Mouse (Mus musculus) left cerebral cortex, adult 8-10 months (tissue): ENCODE measurements around the gene Trappc4. TPM values are rescaled to one million over a fixed set of nuclear protein-coding genes. Genes with fewer than 3 reads are reported as not detected.
A peak's percentile ranks its signal among the peaks of the same experiment; 100 is the strongest.
"Not testable (repeated sequence)": the region's sequence is repeated elsewhere in the genome, so short reads cannot be mapped to it uniquely, and the experiment has no call there.

Experiments
- DNase-seq, 2 experiments: peaks; one replicate each; pipeline ENCODE4 v3.0.0; 2022; ENCODE audit warnings: low spot score in 2 of 2
- total RNA-seq, 4 experiments: library from RNA; stranded (reverse); gene quantifications; 2 replicates each; pipeline ENCODE4 v1.2.4; 2022

The Trappc4 gene
- total RNA-seq, 4 experiments from 2014 or later, result 67.4 to 74.5 (median 72.5) TPM

- not testable (repeated sequence) for DNase-seq
Measured at GRCm38 (mm10) chr9:44408693-44409092, 1.3 kb upstream of the Trappc4 start.

- DNase-seq, result no peak
Measured at GRCm38 (mm10) chr9:44407752-44408097, 325 bp upstream of the Trappc4 start.

- DNase-seq, result no peak
Measured at GRCm38 (mm10) chr9:44405011-44405410, 2.4 kb downstream of the Trappc4 start.

GRCm38 (mm10) chr9:44401081-44401480 is 6.3 kb downstream of the Trappc4 start:
- DNase-seq, result no peak

DNA sequence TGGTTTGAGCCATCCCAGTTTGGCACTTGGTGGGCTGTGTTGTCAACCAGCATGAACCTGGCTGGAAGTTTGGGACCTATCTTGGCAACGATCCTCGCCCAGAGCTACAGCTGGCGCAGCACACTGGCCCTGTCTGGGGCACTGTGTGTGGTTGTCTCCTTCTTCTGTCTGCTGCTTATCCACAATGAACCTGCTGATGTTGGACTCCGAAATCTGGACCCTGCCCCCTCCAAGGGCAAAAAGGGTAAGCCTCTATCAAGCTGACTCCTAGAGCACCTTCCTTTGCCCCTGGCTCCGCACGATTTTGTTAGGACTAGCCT is 7.6 kb downstream of the Trappc4 start:
- DNase-seq, result no peak

DNA sequence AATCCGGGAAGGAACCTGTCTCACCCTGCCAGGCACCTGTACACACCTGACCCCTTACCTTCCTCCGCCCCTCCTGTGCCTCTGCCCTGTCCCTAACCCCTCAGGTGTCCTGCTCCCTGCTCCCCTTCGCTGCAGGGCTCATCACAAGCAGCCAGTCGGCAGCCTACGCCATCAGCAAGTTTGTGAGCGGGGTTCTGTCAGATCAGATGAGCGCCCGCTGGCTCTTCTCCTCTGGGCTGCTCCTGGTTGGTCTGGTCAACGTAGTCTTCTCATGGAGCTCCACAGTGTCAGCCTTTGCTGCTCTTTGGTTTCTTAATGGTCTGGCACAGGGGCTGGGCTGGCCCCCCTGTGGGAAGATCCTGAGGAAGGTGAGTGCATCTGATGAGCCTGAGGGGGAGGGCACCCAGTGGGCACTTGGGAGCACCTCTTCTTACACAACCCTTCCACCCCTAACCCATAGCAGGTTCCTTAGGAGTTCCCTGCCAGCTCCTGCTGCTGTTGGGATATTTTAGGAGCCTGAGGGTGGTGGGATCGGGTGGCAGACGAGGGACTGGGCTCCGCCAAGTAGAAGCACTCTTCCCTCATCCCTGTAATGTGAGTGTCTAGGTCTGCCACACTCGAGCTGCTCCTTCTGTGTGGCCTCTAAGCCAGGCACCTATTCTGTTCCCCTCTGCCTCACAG is 8.1 kb downstream of the Trappc4 start:
- no peak for DNase-seq

GRCm38 (mm10) chr9:44398551-44398950 is 8.8 kb downstream of the Trappc4 start:
- DNase-seq, result peak in 1 of 2 experiments; percentile 29

GRCm38 (mm10) chr9:44398087-44398486 is 9.3 kb downstream of the Trappc4 start:
- DNase-seq, result no peak

GRCm38 (mm10) chr9:44396684-44397411 is 10.6 kb downstream of the Trappc4 start, which contains the start of gene Slc37a4:
Gene Slc37a4 (plus strand): TSS chr9:44396852.
- peak; percentile 78 to 96 for DNase-seq

GRCm38 (mm10) chr9:44391466-44391865 is 15.9 kb downstream of the Trappc4 start:
- peak in 1 of 2 experiments; percentile 31 for DNase-seq

DNA sequence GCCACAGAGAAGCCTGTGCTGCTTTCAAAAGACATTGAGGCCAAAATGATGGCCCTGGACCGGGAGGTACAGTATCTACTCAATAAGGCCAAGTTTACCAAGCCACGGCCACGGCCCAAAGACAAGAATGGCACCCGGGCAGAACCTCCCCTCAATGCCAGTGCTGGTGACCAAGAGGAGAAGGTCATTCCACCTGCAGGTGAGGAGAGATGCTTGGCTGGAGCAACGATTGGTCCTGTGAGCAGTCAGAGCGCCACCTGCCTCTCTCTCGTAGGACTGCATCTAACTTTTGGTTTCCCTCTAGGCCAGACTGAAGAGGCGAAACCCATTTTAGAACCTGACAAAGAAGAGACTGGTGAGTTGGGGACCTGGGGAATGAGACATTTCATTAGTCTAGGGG is 18.1 kb downstream of the Trappc4 start:
- DNase-seq, result no peak

GRCm38 (mm10) chr9:44387221-44387620 is 20.2 kb downstream of the Trappc4 start:
- DNase-seq, result no peak

DNA sequence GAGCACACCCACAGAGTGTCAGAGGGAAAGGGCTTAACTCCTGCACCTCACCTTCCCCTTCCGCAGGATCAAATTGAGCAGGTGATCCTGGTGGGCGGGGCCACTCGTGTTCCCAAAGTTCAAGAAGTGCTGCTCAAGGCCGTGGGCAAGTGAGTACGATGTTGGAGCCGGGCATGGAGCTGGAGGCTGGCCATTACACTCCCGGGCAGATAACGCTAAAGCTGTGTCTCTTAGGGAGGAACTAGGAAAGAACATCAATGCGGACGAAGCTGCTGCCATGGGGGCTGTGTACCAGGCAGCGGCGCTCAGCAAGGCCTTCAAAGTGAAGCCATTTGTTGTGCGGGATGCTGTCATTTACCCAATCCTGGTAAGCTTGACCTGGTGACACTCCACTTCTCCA is 22.8 kb downstream of the Trappc4 start:
- DNase-seq, result no peak

DNA sequence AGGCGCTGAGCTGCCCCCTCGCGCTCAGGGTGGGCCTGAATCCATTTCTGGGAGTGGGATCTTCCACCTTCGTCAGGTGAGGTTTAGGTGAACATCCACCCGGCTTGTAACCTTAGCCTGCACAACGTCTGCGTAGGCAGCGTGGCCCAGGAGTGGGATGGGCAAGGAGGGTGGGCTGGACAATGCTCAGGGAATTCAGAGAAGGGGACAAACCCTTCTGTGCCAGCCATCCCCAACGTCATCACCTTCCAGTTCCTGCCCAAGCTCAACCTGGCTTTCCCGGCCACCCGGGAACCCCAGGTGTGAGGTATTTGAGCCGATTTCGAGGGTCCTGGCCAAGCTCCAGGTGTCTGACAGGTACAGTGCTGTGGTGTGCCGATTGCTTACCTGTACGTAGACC is 27.5 kb downstream of the Trappc4 start:
- DNase-seq, result peak in 1 of 2 experiments; percentile 33

- peak; percentile 98 for DNase-seq
Measured at GRCm38 (mm10) chr9:44379054-44379834, 28.2 kb downstream of the Trappc4 start, which contains the start of gene Hyou1. Gene Hyou1 (plus strand): TSS chr9:44379490.

DNA sequence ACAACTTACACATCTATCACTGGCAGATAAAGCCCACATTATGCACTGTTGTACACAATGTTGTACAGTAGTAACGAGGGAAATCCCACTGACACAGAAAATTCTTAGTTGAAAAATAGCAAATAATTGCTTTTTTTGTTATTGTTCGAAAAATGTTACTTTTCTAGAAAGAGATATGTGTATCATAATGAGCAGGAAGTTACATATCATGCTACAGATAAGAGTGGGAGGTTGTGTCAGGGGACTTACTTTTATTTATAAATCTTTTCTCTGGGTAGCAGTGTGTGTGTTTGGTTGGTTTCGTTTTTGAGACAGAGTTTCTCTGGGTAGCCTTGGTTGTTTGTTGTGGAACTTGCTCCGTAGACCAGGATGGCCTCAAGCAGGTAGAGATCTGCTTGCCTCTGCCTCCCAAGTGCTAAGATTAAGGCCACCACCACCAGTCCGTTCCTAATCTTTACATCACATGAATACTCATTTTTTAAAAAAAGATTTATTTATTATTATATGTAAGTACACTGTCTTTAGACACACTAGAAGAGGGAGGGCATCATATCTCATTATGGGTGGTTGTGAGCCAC is 29.2 kb downstream of the Trappc4 start:
- no peak for DNase-seq

DNA sequence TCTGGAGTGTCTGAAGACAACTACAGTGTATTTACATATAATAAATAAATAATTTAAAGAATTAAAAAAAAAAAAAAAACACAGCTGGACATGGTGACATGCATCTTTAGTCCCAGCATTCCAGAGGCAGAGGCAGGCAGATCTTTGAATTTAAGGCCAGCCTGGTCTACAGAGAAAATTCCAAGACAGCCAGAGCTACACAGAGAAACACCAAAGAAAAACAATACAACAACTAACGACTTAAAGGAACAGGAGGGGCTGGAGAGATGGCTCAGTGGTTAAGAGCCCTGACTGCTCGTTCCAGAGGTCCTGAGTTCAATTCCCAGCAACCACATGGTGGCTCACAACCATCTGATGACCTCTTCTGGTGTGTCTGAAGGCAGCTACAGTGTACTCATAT is 30.1 kb downstream of the Trappc4 start:
- DNase-seq, result not testable (repeated sequence)

DNA sequence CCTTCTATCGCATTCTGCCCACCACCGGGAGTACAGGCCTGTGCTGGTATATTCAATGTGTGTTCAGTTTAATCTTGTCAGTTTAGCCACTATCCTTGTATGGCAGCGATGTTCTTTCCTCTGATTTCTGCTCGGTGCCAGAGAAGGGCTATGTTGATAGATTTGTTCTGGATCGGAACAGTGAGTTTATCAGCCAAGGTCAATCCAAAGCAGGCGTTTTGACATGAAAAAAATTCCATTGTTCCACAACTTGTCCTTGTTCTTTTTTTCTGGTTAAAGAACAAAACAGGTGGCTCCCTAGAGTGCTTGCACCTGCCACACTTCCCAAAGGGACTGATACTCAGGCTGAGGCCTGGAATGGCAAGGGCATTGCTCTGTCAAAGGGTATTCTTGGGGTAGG is 31.3 kb downstream of the Trappc4 start:
- DNase-seq, result no peak

DNA sequence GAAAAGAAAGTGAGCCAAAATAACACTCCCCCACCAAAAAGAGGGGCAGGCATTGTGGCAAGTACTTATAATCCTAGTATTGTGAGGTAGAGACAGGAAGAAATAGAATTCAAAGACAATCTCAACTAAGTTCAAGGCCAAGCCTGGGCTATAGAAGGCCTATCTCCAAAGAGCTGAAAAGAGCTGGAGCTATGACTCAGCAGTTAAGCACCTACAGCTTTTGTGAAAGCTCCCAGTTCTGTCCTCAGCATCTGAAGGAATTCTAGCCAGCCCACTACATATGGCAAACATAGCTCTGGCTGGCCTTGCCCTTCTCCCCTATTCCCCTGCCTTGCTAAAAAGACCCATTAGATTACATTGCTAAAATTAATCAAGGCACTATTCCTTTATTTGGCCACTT is 34.0 kb downstream of the Trappc4 start:
- DNase-seq, result no peak

DNA sequence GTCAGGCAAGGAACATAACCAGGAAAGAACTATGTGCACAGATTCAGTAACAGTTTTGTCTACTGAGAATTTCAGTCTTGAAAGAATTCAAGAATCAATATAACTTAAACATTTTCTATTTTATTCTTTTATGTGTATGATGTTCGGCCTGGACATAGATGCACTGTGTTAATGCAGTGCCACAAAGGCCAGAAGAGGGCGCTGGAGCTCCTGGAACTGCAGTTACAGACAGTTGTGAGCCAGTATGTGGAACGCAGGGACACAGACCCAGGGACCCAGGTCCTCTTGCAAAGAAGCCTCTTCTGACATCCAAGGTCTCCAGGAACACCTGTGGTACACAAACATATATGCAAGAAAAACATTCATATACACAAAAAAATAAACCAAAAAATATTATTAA is 42.9 kb downstream of the Trappc4 start:
- DNase-seq, result no peak

- DNase-seq, result not testable (repeated sequence)
Measured at GRCm38 (mm10) chr9:44361931-44362330, 45.5 kb downstream of the Trappc4 start.
